Mouse (Mus musculus) cerebellum, postnatal 4 days (tissue): ENCODE measurements around the gene Fam78a.

Source experiments
- DNase-seq, 2 experiments: peaks; one replicate each; pipeline ENCODE4 v3.0.0; 2022; ENCODE audit warnings: low spot score in 2 of 2, mixed read lengths in 1 of 2

The Fam78a gene

DNA sequence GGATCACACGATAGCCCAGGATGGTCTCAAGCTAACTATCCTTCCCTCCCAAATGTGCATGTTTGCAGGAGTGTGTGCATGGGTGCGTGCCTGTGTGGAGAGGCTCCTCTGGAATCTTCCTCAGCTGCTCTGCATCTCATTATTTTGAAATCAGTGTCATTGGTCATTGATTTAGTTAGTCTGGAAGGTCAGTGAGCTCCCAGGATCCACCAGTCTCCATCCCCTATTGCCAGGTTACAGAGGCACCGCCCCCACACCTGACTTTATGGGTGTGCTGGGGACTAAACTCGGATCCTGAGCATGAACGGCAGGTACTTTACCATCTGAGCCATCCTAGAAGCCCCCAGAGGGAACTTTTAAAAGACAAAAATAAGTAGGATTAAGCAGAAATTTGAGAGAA, 18.3 kb upstream of the Fam78a start:
- DNase-seq = no peak

- no peak for DNase-seq
Observed at GRCm38 (mm10) chr2:32096122-32096420, 11.4 kb upstream of the Fam78a start.

GRCm38 (mm10) chr2:32095351-32096121, 10.9 kb upstream of the Fam78a start, which contains the start of gene Plpp7:
Plpp7 (plus strand) TSS chr2:32095528.
- peak; percentile 56 to 78 for DNase-seq

GRCm38 (mm10) chr2:32094001-32094707, 9.5 kb upstream of the Fam78a start:
- no peak for DNase-seq

DNA sequence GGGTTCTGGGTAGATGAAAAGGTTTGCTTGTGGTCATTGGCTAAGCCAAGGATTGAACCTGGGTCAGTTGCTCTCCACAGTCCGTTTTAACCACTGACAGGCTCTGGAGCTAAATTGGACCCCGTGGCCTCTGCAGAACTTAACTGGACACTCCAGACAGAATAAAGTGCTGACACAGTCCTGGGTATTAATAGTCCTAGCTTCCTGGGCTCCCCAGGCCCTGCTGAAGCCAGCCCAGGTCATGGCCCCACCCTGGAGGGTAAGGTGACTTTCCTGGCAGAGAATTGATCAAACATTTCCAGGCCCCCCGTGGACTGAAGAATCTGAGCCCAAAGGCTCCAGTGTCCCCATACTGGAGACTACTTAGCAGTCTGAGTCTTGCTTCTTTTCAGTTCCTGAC, 7.3 kb upstream of the Fam78a start:
- no peak for DNase-seq

- peak in 1 of 2 experiments; percentile 31 for DNase-seq
Observed at GRCm38 (mm10) chr2:32090145-32090544, 5.5 kb upstream of the Fam78a start.

DNA sequence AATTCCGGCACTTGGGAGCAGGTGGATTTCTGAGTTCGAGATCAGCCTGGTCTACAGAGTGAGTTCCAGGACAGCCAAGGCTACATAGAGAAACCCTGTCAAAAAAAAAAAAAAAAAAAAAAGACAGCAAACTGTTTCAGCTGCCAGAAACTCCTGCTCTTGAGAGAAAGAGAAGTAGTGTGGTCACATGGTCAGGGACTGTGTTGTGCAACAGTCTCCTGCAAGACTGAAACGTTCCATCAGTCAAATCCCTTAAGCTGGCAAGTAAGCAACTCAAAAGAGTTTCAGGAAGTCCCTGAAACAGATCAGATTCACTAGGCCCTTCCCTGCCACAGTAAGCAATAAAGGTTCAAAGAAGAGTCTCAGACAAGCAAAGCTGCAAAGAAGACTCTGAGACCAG, 4.9 kb upstream of the Fam78a start:
- no peak for DNase-seq

- no peak for DNase-seq
Observed at GRCm38 (mm10) chr2:32088372-32088981, 3.8 kb upstream of the Fam78a start.

GRCm38 (mm10) chr2:32087606-32088005, 2.9 kb upstream of the Fam78a start:
- no peak for DNase-seq

GRCm38 (mm10) chr2:32085231-32085630, 574 bp upstream of the Fam78a start:
- DNase-seq = no peak

DNA sequence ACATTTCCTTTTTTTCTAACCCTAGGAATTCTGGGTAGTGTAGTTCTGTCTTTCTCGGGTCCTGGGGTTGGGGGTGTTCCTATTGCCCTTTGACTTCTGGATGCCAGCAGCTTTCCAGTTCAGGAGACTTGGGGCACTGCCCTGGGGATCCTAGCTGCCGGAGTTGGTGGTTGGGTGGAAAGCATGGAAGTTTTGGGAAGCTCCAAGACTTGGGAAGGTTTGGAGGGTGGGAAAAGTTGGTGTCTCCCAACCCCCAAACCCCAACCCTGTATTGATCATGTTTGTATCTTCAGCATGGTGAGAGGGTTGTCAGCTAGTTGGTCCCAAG, 179 bp upstream of the Fam78a start:
- no peak for DNase-seq

GRCm38 (mm10) chr2:32083159-32084011, 1.3 kb downstream of the Fam78a start:
- no peak for DNase-seq

GRCm38 (mm10) chr2:32082229-32082628, 2.4 kb downstream of the Fam78a start:
- no peak for DNase-seq

GRCm38 (mm10) chr2:32081296-32081929, 3.2 kb downstream of the Fam78a start:
- no peak for DNase-seq

DNA sequence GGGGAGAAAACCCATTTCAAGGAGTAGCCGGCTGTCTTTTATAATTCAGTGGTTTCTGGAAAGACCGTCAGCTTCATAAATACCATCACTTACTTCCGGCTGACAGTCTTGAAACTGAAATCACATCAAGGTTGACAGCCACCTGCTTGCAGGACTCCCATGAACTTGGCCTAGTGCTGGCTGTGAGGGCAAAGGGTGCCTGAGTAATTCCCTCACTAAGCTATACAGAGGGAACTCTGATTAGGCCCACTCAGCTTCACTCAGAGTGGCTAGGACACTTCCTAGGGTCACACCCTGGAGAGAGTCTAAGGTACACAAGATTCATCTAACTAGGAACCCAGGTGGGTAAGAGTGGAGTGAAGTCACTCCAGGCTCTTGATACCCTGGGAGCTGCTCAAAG, 4.0 kb downstream of the Fam78a start:
- DNase-seq = no peak

DNA sequence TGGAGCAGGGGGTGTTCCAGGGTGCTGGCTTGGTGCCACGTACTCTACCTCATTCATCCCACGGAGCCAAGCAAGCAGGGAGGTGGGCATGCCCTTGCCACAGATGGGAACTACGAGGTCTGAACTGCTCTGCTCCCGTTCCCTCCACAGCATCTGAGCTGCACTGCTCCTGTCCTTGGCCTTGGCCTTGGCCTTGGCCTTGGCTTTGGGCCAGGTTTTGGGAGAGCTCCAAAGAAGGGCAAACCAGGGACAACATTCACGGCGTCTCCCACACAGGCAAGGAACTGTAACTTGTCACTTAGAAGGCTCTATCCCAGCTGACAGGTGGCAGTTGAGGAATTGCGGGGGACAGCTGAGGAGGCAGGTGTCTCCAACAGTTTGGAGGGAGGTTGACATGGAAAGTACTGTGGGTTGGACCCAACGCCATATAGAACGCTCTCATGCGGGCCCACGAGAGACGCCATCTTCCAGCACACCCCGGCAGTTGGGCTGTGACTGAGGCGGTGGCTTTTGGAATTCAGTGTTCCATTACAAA, 5.4 kb downstream of the Fam78a start:
- no peak for DNase-seq

- DNase-seq = no peak
Observed at GRCm38 (mm10) chr2:32078522-32078921, 6.1 kb downstream of the Fam78a start.

- no peak for DNase-seq
Observed at GRCm38 (mm10) chr2:32077744-32078143, 6.9 kb downstream of the Fam78a start.

GRCm38 (mm10) chr2:32075368-32075767, 9.3 kb downstream of the Fam78a start:
- DNase-seq = no peak

DNA sequence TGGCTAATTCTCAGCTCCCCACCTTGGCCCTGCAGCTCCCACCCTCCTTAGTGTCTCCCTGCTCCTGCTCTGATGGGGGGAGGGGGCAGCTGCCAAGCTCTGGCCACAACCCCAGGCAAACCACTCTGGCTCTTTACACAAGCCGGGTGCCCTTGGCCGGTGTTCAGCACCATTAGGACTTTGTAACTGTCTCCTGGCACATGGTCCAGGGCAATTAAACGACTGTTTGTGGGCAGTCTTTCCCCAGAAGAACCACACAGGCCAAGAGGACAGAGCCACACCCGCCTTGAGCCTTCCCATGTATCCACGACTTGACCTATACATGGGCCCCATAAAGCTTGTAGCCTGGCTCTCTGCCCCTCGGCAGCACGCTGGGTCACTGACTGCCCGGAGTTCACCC, 10.3 kb downstream of the Fam78a start:
- DNase-seq = no peak

DNA sequence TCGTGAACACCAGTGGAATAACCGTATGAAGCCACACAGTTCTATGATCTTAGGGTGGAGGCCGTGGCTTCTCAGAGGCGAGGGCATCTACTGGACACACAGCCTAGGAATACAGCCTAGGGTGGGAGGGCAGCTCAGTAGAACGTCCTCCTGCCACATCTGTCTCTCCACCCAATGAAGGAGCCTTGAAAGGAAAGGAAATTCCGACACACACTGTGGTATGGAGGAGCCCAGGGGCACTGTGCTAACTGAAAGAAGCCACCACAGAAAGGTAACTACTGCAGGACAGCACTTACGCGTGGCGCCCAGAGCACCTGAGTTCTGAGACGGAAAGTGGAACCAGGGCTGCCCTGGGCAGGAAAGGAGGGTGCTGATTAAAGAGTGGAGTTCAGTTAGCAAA, 13.9 kb downstream of the Fam78a start:
- no peak for DNase-seq
